Mouse (Mus musculus) liver, adult 2 months (tissue): ENCODE measurements around the gene Stox2. TPM values are rescaled to one million over a fixed set of nuclear protein-coding genes. Genes with fewer than 3 reads are reported as not detected.

Experiments used
- DNase-seq: peaks from one replicate; pipeline ENCODE4 v3.0.0-alpha.2; 2011; ENCODE audit warnings: low read depth, low spot score; ENCODE audit errors: extremely low read depth
- H3K27ac ChIP-seq: fragments of 200-500 bp; replicated peaks from 2 replicates; pipeline ENCODE4 v1.5.1; 2012; ENCODE audit warnings: low read depth, mild to moderate bottlenecking, control low read depth, inconsistent platforms, low read length; ENCODE audit not compliant: insufficient read depth
- H3K27me3 ChIP-seq: fragments of 200-500 bp; 2 replicates; pipeline ENCODE4 v1.6.1; 2012; ENCODE audit warnings: mild to moderate bottlenecking, moderate library complexity, low read length, inconsistent platforms; ENCODE audit not compliant: control insufficient read depth, insufficient read depth
- H3K36me3 ChIP-seq: fragments of 200-500 bp; 2 replicates; pipeline ENCODE4 v1.6.1; 2012; ENCODE audit warnings: low read length, inconsistent platforms; ENCODE audit not compliant: control insufficient read depth, insufficient read depth
- H3K4me1 ChIP-seq: fragments of 200-500 bp; 2 replicates; pipeline ENCODE4 v1.6.1; 2011; ENCODE audit warnings: low read length; ENCODE audit not compliant: control insufficient read depth, insufficient read depth
- H3K4me3 ChIP-seq: fragments of 200-500 bp; 2 replicates; pipeline ENCODE4 v1.5.1; 2011; ENCODE audit warnings: low read depth, mild to moderate bottlenecking, control low read depth, low read length, moderate library complexity; ENCODE audit not compliant: insufficient read depth
- H3K79me2 ChIP-seq: fragments of 200-500 bp; 2 replicates; pipeline ENCODE4 v1.6.1; 2012; ENCODE audit warnings: inconsistent platforms, mild to moderate bottlenecking, low read length, moderate library complexity; ENCODE audit not compliant: control insufficient read depth, insufficient read depth
- H3K9ac ChIP-seq: fragments of 200-500 bp; 2 replicates; pipeline ENCODE4 v1.6.1; 2012; ENCODE audit warnings: low read depth, mild to moderate bottlenecking, control low read depth, inconsistent platforms, low read length
- CTCF ChIP-seq: fragments of 200-500 bp; IDR thresholded peaks from 2 replicates; pipeline ENCODE4 v1.5.1; 2011; ENCODE audit warnings: low read depth, low read length, control low read depth
- POLR2A ChIP-seq: fragments of 200-500 bp; IDR thresholded peaks from 2 replicates; pipeline ENCODE4 v1.6.1; 2011; ENCODE audit warnings: low read length, control low read depth; ENCODE audit not compliant: insufficient read depth; ENCODE audit errors: extremely low read depth
- WGBS: fragments of 180-500 bp; shearing (Covaris S2); methylation state at CpG from one replicate; pipeline ENCODE4 v1.1.7; 2018; 5-methylcytosine and 5-hydroxymethylcytosine counted together
- polyA plus RNA-seq: library from polyadenylated mRNA; depleted of rRNA; stranded (reverse); fragments of >200 nt; gene quantifications from 2 replicates; pipeline ENCODE4 v1.2.3, GENCODE M21; 2012
- total RNA-seq: library from RNA; depleted of rRNA; stranded (reverse); fragments of >200 nt; gene quantifications from 2 replicates; pipeline ENCODE4 v1.2.3, GENCODE M21; 2014

Gene Stox2
- total and polyA plus RNA-seq, 2 experiments = 0.26 to 1.0 TPM

GRCm38 (mm10) chr8:47413524-47414257 is 32.5 kb downstream of the Stox2 start:
- Histone ChIP-seq H3K4me1 (no peaks in the 10 kb centered on the region), H3K27me3 (peaks cover 11% of the 10 kb centered on the region), H3K36me3 (no peaks in the 10 kb centered on the region), H3K79me2 (no peaks in the 10 kb centered on the region), H3K4me3 (peak overlapping the region; percentile 70), H3K27ac (0 out of 2 replicates have a peak overlapping the region, but pooled peaks have one; percentile 15), H3K9ac (peak overlapping the region; percentile 44)
- TF ChIP-seq POLR2A (no peak), CTCF (no peak)
- no peak for DNase-seq
- WGBS = 1% methylated on average over 46 of the region's 46 CpGs

- Histone ChIP-seq H3K79me2 (no peaks in the 10 kb centered on the region), H3K9ac (peak overlapping the region; percentile 44), H3K4me1 (no peaks in the 10 kb centered on the region), H3K27me3 (peaks cover 11% of the 10 kb centered on the region), H3K27ac (peak overlapping the region; percentile 28; the same call in 1 of the 2 replicates), H3K36me3 (no peaks in the 10 kb centered on the region), H3K4me3 (peak overlapping the region; percentile 70)
- DNase-seq = no peak
- under 1% methylated on average over 81 of the region's 81 CpGs for WGBS
- TF ChIP-seq POLR2A (no peak), CTCF (no peak)
Measured at GRCm38 (mm10) chr8:47412696-47413523, 33.3 kb downstream of the Stox2 start.

GRCm38 (mm10) chr8:47411994-47412695 is 34.0 kb downstream of the Stox2 start:
- Histone ChIP-seq H3K27ac (no peak overlapping the region), H3K27me3 (peaks cover 11% of the 10 kb centered on the region), H3K9ac (peak overlapping the region; percentile 44), H3K4me1 (no peaks in the 10 kb centered on the region), H3K4me3 (peak overlapping the region; percentile 70), H3K79me2 (no peaks in the 10 kb centered on the region), H3K36me3 (no peaks in the 10 kb centered on the region)
- no peak for DNase-seq
- no peak for TF ChIP-seq CTCF
- TF ChIP-seq POLR2A = no peak
- 3% methylated on average over 43 of the region's 43 CpGs for WGBS

DNA sequence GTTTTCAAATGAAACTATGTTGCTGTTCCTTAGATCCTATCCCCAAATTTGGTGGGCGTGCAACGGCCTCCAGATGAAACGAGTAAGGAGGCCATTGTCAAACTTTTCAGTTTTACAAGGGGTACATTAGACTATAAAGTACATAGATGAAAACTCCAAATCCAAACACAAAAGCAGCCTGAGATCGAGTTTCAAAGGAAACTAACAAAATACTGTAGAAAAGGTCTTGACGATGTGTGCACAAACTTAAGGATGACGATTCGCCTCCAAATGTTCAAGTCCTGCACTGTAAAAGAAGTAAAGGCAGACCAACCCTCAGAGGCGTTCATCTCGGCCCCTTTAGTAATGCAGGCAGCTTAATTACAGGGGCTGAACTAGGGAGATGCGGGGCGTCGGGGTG is 34.8 kb downstream of the Stox2 start:
- Histone ChIP-seq H3K9ac (no peak overlapping the region), H3K4me3 (no peak overlapping the region), H3K27ac (no peak overlapping the region), H3K79me2 (no peaks in the 10 kb centered on the region), H3K4me1 (no peaks in the 10 kb centered on the region), H3K36me3 (no peaks in the 10 kb centered on the region), H3K27me3 (peaks cover 11% of the 10 kb centered on the region)
- WGBS = 29% methylated on average over 12 of the region's 12 CpGs
- no peak for DNase-seq
- TF ChIP-seq CTCF (no peak), POLR2A (no peak)

DNA sequence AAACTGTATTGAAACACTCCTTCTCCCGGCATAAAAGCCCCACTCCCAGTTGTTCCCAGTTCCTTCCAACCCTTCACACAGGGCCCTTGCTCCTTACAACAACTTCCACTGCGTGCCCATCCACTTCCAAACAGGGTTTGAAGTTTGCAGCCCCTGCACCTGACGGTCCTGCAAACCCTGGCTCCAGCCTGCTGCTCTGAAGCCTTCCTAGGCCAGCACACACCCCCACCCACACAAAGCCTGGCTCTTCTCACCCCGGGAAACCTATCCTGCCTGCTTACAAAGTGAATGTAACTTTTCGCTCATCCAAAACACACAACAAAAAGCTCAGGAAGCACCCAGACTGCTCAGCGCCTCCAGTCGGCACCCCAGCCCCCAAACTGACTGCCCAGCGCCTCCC is 37.1 kb downstream of the Stox2 start:
- Histone ChIP-seq H3K36me3 (no peaks in the 10 kb centered on the region), H3K4me3 (peak overlapping the region; percentile 23; the same call in 1 of the 2 replicates), H3K27me3 (peaks cover 11% of the 10 kb centered on the region), H3K4me1 (no peaks in the 10 kb centered on the region), H3K27ac (no peak overlapping the region), H3K9ac (peak overlapping the region; percentile 41; the same call in 1 of the 2 replicates), H3K79me2 (no peaks in the 10 kb centered on the region)
- DNase-seq = no peak
- no peak for TF ChIP-seq CTCF
- no peak for TF ChIP-seq POLR2A
- 31% methylated on average over 8 of the region's 8 CpGs for WGBS
